Mouse (Mus musculus): ENCODE results near the gene Sbk3.
"Not testable (repeated sequence)": the region's sequence is repeated elsewhere in the genome, so short reads cannot be mapped to it uniquely, and the experiment has no call there.

Gene Sbk3

DNA sequence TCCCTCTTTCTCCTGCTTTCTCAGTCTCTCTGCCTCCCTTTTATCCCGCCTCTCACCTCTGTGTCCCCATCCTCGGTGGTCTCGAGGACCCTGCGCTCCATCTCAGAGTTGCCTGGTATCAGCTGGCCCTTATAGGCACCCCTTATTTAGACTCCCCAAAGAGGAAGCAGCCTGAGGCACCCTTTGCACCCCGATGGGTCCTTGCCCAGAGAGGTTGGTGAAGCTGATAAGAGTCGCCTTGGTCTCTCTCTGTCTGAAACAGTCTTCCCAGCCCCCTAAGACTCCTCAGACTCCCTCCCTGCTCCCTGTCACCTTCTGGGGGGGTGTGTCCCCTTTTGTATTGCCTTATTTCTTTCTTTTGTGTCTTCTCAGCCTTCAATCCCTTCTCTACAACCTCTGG lies at the start of gene Sbk3:
Gene Sbk3, minus strand, starts transcription at position 101 of the 400 bp plus-strand sequence.
- no peak for DNase-seq

GRCm38 (mm10) chr7:5020685-5021084 lies 49.7 kb upstream of the Sbk3 start:
- no peak for DNase-seq

DNA sequence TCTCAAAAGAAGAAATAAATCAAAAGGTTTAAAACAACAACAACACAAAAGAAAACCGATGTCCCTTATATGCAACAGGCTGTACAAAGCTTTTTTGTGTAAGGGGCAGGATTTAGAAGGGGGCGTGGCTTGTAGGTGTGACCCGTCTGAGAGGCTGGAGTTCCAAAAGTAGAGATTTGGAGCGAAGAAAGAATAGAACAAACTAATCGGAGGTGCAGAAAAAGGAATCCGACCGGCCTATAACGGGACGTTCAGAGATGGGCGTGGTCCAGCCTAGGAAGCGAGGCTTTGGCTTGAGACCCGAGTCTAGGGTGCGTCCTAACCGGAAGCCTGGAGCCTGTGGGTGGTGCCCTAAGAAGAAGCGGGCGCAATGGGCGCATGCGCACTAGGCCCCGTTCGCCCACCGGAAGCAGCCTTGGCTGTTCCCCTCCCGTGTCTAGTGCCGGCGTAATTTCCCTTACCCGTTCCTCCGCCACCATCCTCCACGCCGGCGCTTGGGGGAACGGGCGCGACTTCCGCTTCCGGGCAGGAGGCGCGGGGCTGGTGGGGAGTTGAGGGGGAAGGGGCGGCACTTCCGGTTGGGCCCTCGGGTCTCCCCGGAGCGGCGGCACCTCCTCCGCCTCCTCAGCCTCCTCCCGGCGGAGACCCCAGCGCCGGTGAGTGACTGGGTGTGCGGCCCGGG lies 49.2 kb upstream of the Sbk3 start, which contains the start of the genes Zfp865 and Ccdc106:
Gene Zfp865, plus strand, starts transcription at position 377 of the 682 bp plus-strand sequence.
Gene Ccdc106, plus strand, starts transcription at position 554 of the 682 bp plus-strand sequence.
- DNase-seq, result peak; percentile 98

DNA sequence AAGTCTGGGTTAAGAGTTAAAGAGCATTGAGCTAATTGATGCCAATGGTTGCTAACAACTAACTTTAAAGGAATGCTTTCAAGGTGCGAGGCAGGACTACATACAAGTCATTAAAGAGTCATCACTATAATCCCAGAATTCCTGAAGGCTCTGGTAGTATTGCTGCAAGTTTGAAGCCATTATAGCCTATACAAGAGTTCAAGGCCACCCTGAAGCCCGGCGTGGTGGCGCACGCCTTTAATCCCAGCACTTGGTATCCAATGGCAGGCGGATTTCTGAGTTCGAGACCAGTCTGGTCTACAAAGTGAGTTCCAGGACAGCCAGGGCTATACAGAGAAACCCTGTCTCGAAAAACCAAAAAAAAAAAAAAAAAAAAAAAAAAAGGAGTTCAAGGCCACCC lies 48.6 kb upstream of the Sbk3 start:
- DNase-seq, result peak in 1 of 2 experiments; percentile 7

- no peak for DNase-seq
Measured at GRCm38 (mm10) chr7:5017931-5018330, 47.0 kb upstream of the Sbk3 start.

- peak; percentile 50 to 61 for DNase-seq
Measured at GRCm38 (mm10) chr7:5017352-5017751, 46.4 kb upstream of the Sbk3 start.

- DNase-seq, result peak; percentile 10 to 15
Measured at GRCm38 (mm10) chr7:5016920-5017319, 46.0 kb upstream of the Sbk3 start.

- DNase-seq, result no peak
Measured at GRCm38 (mm10) chr7:5016057-5016456, 45.1 kb upstream of the Sbk3 start.

DNA sequence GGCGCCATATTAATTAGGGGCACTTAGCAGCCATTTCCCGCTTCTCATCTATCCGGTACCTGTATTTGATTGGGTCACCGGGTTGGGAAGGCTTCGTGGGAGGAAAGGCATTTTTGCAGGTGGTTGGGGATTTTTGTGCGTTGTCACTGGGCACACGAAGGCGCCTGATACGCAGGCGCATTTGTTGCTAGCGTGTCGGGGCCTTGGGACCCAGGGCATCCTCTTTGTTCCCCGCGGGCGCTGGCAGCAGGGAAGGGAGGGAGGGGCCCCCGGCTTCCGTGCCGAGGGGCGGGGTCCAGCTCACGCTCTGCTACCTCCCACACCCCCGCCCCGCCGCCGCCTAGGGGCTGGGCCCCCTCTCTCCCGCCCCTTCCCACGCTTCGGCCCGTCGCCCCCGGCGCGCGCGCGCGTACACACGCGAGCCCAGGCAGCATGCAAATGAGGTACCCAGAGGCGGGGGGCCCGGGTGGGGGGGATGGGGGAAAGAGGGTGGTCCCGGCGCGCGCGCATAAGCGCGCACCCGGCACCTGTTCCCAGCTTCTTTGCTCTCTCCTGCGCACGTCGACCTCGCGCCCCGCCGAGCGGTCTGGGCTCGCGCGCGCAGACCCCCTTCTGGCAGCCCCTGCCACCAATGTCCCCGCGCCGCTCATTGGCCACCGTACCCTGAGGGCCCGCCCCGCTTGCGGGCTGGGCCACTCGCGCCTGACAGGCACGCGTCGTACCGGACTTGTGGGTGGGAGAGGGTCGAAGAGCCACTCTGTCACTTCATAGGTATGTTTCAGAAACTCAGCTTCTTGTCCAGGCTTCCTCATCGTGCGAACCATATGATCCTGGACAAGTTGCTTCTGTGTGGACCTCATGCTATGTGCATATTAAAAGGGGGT lies 44.4 kb upstream of the Sbk3 start, which contains the start of gene Gm44973:
Gene Gm44973, plus strand, starts transcription at position 379 of the 884 bp plus-strand sequence.
- DNase-seq, result peak; percentile 85

GRCm38 (mm10) chr7:5014251-5015117 lies 43.5 kb upstream of the Sbk3 start, which contains the start of the genes Zfp524 and Fiz1:
Gene Zfp524, plus strand, starts transcription at chr7:5014415.
Gene Fiz1, minus strand, starts transcription at chr7:5014697.
- DNase-seq, result peak; percentile 98 to 99

DNA sequence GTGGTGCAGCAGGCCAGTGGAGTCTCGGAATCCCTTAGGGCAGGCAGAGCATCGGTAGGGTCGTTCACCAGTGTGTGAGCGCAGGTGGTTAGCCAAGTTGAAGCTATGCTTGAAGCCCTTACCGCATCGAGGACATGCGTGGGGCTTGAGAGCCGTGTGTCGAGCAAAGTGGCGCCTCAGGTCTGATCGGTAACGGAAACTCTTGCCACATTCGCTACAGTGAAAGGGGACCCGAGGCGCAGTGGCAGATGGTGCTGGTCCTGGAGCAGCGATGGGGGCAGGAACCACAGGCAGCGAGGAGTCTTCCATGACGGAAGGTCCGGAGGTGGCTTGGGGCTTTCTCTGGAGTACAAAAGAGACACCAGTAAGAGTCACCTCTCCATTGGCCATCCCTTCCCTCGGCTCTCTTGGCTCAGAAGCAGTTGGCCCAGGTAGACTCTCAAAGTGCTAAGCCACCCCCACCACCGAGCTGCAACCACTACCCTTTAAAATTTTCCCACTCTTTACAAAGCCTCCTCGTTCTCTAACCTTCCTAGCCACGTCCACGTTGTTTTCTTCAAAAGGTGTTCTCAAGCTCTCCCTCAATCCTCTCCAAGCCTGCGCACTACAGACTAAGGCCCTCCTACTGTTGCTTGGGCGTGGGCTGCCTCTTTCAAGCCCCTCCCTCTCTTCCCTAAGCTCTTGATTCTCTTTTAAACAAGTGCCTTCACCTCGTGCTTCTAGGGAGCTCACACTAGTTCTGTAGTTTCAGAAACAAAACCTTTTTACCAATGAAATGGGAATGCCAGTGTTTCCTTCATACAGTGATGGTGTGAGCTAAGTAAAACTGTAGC lies 41.9 kb upstream of the Sbk3 start:
- no peak for DNase-seq

GRCm38 (mm10) chr7:5008229-5008628 lies 37.3 kb upstream of the Sbk3 start:
- DNase-seq, result no peak

DNA sequence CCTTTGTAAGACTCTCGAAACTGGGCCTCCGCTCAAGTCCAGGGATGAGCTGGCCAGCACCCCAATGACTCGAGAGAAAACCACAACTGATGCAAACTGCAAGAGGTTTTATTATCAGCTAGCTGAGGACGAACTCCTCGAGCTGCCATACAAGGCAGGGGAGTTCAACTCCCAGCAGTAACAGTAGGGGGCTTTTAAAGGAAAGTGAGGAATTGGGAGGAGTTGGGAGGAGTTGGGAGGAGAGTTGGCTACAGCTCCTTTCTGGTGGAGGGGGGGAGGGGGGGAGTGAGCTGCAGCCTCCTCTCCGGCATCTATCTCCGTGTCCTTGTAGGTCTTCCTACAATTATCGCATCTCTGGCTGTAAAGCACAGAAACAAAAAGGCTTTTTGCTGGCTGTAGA lies 31.9 kb upstream of the Sbk3 start:
- not testable (repeated sequence) for DNase-seq

DNA sequence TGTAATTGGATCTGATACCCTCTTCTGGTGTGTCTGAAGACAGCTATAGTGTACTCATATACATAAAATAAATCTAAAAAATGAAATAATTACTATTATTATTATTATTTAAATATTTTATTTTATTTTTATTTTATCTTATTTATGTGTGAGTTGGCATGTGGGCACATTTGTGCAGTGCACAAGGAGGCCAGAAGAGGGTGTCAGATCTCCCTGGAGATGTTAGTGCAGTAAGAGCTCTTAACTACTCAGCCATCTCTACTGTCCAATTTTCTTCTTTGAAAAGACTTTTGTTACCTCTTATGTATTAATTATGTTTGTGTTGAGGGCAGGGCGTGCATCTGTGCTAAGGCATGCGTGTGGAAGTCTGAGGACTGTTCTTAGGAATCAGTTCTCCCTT lies 28.9 kb upstream of the Sbk3 start:
- peak; percentile 54 to 62 for DNase-seq

- DNase-seq, result no peak
Measured at GRCm38 (mm10) chr7:4996934-4997333, 26.0 kb upstream of the Sbk3 start.

- peak; percentile 84 to 85 for DNase-seq
Measured at GRCm38 (mm10) chr7:4996003-4996895, 25.3 kb upstream of the Sbk3 start, which contains the start of gene Zfp579. Gene Zfp579, minus strand, starts transcription at chr7:4996158.

DNA sequence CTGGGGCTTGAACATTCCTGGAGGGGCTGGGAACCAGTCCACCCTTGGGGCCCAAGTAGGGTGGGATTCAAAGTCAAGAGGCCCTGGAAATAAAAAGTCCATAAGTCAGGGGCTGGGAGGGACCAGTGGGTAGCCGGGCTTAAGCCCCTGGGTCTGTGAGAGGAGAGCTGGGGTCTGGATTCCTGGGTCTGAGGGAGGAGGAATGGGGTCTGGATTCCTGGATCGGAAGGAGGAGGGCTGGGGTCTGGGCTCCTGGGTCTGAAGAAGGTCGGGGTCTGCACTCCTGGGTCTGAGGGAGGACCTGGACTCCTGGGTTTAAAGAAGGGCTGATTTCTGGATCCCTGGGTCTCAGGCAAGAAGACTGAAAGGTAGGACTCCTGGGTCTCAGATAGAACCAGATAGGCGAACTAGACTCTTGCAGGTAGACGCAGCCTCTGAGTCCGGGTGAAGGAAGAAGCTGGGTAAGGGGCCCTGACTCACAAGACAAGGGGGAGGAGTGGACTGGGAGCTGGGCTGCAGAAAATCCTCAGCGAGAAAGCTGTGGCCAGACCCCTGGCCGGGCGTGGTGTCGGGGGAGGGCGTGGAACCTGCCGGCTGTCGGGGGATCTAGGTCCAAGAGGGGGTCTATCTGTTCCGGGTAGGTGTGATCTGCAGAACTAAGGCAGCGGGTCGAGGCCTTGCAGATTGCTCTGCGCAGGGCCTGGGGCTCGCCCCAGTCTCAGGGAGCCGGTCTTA lies 24.5 kb upstream of the Sbk3 start:
- DNase-seq, result no peak

- DNase-seq, result no peak
Measured at GRCm38 (mm10) chr7:4993999-4994788, 23.2 kb upstream of the Sbk3 start.
